Mouse (Mus musculus): Measurements from ENCODE around the gene Rtn4rl1. TPM values are rescaled to one million over a fixed set of nuclear protein-coding genes. Genes with fewer than 3 reads are reported as not detected.

Rtn4rl1 gene
- polyA plus RNA-seq, 1 experiment from 2014 or later, result 12.4 TPM

DNA sequence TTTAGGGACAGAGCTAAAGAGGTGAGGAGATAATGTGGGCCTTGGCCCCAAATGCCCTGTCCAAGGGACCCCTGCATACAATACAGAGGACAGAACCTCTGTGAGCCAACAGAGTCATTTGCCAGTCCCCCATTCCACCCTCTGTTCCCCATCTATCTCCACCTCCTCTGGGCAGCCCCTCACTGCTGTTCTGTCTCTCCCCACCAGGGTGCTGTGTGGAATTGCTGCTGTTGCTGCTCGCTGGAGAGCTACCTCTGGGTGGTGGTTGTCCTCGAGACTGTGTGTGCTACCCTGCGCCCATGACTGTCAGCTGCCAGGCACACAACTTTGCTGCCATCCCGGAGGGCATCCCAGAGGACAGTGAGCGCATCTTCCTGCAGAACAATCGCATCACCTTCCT is 71.0 kb downstream of the Rtn4rl1 start:
- H3K4me2 ChIP-seq (ENCODE audit: low read depth, low read length), result no peak overlapping the region
- no peak overlapping the region for H3K27ac ChIP-seq (ENCODE audit: low read length)
- H3K4me1 ChIP-seq (ENCODE audit: control insufficient read depth, insufficient read depth, low read length), result peaks cover 35% of the 10 kb centered on the region
- ATAC-seq (replicated peaks; ENCODE audit: extremely low read depth, insufficient read depth, low FRiP score), result no peak
- 76% methylated on average over 6 of the region's 6 CpGs for WGBS
- no peak overlapping the region for H3K4me3 ChIP-seq (ENCODE audit: low read length)
- no peaks in the 10 kb centered on the region for H3K9me3 ChIP-seq (replicated peaks; ENCODE audit: control insufficient read depth, low read length)
- no peaks in the 10 kb centered on the region for H3K27me3 ChIP-seq (ENCODE audit: control insufficient read depth, insufficient read depth, low read length)
- no peak overlapping the region for H3K9ac ChIP-seq (ENCODE audit: low read length)
- H3K36me3 ChIP-seq (ENCODE audit: control insufficient read depth, insufficient read depth), result no peaks in the 10 kb centered on the region

DNA sequence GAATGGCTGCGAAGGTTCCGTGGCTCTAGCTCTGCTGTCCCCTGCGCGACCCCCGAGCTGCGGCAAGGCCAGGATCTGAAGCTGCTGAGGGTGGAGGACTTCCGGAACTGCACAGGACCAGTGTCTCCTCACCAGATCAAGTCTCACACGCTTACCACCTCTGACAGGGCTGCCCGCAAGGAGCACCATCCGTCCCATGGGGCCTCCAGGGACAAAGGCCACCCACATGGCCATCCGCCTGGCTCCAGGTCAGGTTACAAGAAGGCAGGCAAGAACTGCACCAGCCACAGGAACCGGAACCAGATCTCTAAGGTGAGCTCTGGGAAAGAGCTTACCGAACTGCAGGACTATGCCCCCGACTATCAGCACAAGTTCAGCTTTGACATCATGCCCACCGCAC is 72.0 kb downstream of the Rtn4rl1 start:
- no peaks in the 10 kb centered on the region for H3K27me3 ChIP-seq (ENCODE audit: control insufficient read depth, insufficient read depth, low read length)
- H3K4me2 ChIP-seq (ENCODE audit: low read depth, low read length), result no peak overlapping the region
- H3K27ac ChIP-seq (ENCODE audit: low read length), result no peak overlapping the region
- no peaks in the 10 kb centered on the region for H3K36me3 ChIP-seq (ENCODE audit: control insufficient read depth, insufficient read depth)
- 64% methylated on average over 15 of the region's 15 CpGs for WGBS
- no peak for ATAC-seq (replicated peaks; ENCODE audit: extremely low read depth, insufficient read depth, low FRiP score)
- no peaks in the 10 kb centered on the region for H3K9me3 ChIP-seq (replicated peaks; ENCODE audit: control insufficient read depth, low read length)
- peaks cover 30% of the 10 kb centered on the region for H3K4me1 ChIP-seq (ENCODE audit: control insufficient read depth, insufficient read depth, low read length)
- no peak overlapping the region for H3K9ac ChIP-seq (ENCODE audit: low read length)
- no peak overlapping the region for H3K4me3 ChIP-seq (ENCODE audit: low read length)

DNA sequence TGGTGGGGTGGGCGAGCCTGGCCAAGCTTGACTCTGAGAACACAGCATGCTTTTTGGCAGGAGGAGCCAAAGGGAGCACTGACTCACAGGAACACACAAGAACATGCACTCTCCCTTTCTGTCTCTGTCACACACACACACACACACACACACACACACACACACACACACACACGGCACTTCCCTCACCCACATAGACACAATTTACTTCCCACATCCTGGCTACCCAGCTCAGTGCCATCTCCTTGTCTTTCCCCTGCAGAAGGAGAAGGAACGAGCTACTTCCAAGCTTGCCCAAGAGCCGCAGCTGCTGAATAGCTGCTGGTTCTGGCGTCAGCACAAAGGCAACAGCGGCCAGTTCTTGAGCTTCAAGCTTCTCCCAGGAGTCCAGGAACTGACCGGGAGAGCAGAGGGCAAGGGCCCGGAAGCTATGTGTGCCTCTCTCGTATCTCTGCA is 74.3 kb downstream of the Rtn4rl1 start:
- Histone ChIP-seq H3K27ac (ENCODE audit: low read length) (peak overlapping the region; percentile 17), H3K36me3 (ENCODE audit: control insufficient read depth, insufficient read depth) (no peaks in the 10 kb centered on the region), H3K4me3 (ENCODE audit: low read length) (no peak overlapping the region), H3K9ac (ENCODE audit: low read length) (peak overlapping the region; percentile 47; the same call in 1 of the 2 replicates), H3K4me2 (ENCODE audit: low read depth, low read length) (no peak overlapping the region), H3K4me1 (ENCODE audit: control insufficient read depth, insufficient read depth, low read length) (peaks cover 29% of the 10 kb centered on the region), H3K9me3 (replicated peaks; ENCODE audit: control insufficient read depth, low read length) (no peaks in the 10 kb centered on the region), H3K27me3 (ENCODE audit: control insufficient read depth, insufficient read depth, low read length) (no peaks in the 10 kb centered on the region)
- ATAC-seq (replicated peaks; ENCODE audit: extremely low read depth, insufficient read depth, low FRiP score), result no peak
- WGBS, result 31% methylated on average over 9 of the region's 9 CpGs

DNA sequence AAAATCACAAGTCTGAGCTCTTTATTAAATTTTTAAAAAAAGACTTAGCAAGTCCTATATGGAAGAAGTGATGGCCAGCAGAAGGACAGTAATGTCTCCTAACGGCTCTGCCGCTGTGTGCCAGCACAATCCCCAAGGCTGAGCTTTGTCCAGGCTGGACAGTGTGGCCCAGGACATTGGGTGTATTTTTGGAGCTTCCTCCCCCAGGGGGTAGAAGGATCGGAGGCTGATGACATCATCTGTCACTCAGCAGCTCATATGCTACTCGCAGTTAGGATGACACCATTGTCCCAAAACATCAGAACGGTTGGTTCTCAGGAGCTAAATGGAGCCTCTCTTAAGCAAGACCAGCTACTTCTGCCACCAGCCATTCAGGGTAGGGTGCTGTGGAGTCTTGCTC is 74.9 kb downstream of the Rtn4rl1 start:
- Histone ChIP-seq H3K4me2 (ENCODE audit: low read depth, low read length) (no peak overlapping the region), H3K27ac (ENCODE audit: low read length) (peak overlapping the region; percentile 17)
- 0 out of 2 replicates have a peak, but pooled peaks have one; percentile 29 for ATAC-seq (replicated peaks; ENCODE audit: extremely low read depth, insufficient read depth, low FRiP score)

DNA sequence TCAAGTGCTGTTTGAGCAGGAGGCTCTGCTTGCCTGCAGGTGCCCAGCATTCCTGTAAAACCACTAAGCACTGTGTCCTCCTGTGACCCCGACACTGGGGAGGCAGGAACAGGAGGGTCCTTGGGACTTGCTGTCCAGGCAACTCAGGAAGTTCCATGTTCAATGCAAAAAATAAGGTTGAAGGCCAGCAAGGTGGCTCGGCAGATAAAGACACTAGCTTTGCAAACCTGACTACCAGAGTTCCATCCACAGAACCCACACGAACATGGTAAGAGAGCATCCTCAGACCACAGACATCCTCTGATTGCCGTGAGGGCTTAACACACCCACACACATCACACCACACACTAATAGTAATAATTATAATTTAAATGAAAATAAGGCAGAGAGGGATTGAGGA is 75.6 kb downstream of the Rtn4rl1 start:
- Histone ChIP-seq H3K4me1 (ENCODE audit: control insufficient read depth, insufficient read depth, low read length) (peaks cover 32% of the 10 kb centered on the region), H3K4me3 (ENCODE audit: low read length) (no peak overlapping the region), H3K9me3 (replicated peaks; ENCODE audit: control insufficient read depth, low read length) (no peaks in the 10 kb centered on the region), H3K9ac (ENCODE audit: low read length) (no peak overlapping the region), H3K4me2 (ENCODE audit: low read depth, low read length) (no peak overlapping the region), H3K36me3 (ENCODE audit: control insufficient read depth, insufficient read depth) (no peaks in the 10 kb centered on the region), H3K27me3 (ENCODE audit: control insufficient read depth, insufficient read depth, low read length) (no peaks in the 10 kb centered on the region), H3K27ac (ENCODE audit: low read length) (no peak overlapping the region)
- ATAC-seq (replicated peaks; ENCODE audit: extremely low read depth, insufficient read depth, low FRiP score), result no peak
- 62% methylated on average over 4 of the region's 4 CpGs for WGBS

More for the DNA sequence above, 74.9 kb downstream of the Rtn4rl1 start:
- Histone ChIP-seq H3K9ac (ENCODE audit: low read length) (0 out of 2 replicates have a peak overlapping the region, but pooled peaks have one; percentile 0), H3K36me3 (ENCODE audit: control insufficient read depth, insufficient read depth) (no peaks in the 10 kb centered on the region), H3K4me3 (ENCODE audit: low read length) (no peak overlapping the region), H3K4me1 (ENCODE audit: control insufficient read depth, insufficient read depth, low read length) (peaks cover 31% of the 10 kb centered on the region), H3K27me3 (ENCODE audit: control insufficient read depth, insufficient read depth, low read length) (no peaks in the 10 kb centered on the region), H3K9me3 (replicated peaks; ENCODE audit: control insufficient read depth, low read length) (no peaks in the 10 kb centered on the region)
- 28% methylated on average over 5 of the region's 5 CpGs for WGBS

DNA sequence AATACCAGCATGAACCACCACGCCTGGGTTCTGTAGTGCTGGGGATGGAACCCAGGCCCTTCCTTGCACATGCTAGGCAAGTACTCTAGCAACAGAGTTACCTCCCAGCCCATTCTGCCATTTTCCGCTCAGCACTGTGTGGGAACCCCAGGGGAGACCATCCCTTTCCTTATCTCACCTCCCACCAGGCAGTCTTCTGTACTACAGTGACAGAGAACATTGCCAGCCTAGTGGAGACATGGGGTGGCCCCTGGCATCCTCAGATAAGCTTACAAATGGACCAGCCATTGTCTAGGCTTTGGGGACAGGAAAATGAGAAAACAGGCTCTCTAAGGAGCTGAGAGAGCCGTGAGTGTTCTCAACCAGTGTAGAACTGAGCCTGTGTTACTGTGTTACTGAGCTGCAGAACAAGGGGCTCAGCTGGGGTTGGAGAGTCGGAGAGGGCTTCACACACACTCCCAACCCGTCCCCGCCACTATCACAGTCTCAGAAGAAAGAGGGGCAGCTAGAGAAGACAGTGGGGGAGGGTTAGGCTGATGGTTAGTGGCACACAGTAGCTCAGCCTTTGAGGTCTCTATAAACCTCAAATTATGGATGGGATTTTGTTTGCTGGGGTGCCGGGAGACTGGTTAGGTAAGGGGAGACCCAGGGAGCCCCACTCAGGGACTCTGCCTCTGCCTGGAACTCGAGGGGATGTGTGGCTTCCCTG is 76.8 kb downstream of the Rtn4rl1 start:
- WGBS, result 69% methylated on average over 8 of the region's 8 CpGs
- peaks cover 44% of the 10 kb centered on the region for H3K4me1 ChIP-seq (ENCODE audit: control insufficient read depth, insufficient read depth, low read length)
- peak overlapping the region; percentile 22; the same call in 1 of the 2 replicates for H3K27ac ChIP-seq (ENCODE audit: low read length)

DNA sequence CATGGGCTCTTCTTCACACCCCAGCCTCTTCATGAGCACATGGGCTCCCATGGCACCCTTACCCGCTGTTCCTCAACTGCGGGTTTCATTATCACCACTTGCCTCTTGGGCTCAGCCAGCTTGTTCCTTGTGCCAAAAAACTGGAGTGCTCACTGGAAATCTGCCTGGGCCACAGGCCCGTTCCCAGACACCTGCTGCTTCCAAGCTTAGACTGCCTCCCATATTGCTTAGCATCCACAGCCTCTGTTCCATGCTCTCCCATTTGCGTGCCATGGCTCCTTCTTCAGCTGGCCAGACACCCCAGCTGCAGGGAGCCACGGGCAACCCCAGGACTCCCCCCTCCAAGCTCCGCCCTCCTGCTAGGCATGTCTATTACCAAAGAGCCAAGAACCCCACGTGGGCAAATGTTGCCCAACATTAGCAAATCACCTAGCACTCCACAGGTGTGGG is 77.4 kb downstream of the Rtn4rl1 start:
- Histone ChIP-seq H3K4me2 (ENCODE audit: low read depth, low read length) (no peak overlapping the region), H3K4me1 (ENCODE audit: control insufficient read depth, insufficient read depth, low read length) (peaks cover 46% of the 10 kb centered on the region), H3K27ac (ENCODE audit: low read length) (peak overlapping the region; percentile 22; the same call in 1 of the 2 replicates), H3K9me3 (replicated peaks; ENCODE audit: control insufficient read depth, low read length) (no peaks in the 10 kb centered on the region), H3K27me3 (ENCODE audit: control insufficient read depth, insufficient read depth, low read length) (no peaks in the 10 kb centered on the region), H3K9ac (ENCODE audit: low read length) (no peak overlapping the region), H3K36me3 (ENCODE audit: control insufficient read depth, insufficient read depth) (no peaks in the 10 kb centered on the region), H3K4me3 (ENCODE audit: low read length) (no peak overlapping the region)
- WGBS, result 49% methylated on average over 7 of the region's 7 CpGs
- no peak for ATAC-seq (replicated peaks; ENCODE audit: extremely low read depth, insufficient read depth, low FRiP score)

More for the DNA sequence above, 76.8 kb downstream of the Rtn4rl1 start:
- H3K36me3 ChIP-seq (ENCODE audit: control insufficient read depth, insufficient read depth), result no peaks in the 10 kb centered on the region
- no peak overlapping the region for H3K4me2 ChIP-seq (ENCODE audit: low read depth, low read length)
- H3K9ac ChIP-seq (ENCODE audit: low read length), result no peak overlapping the region
- H3K4me3 ChIP-seq (ENCODE audit: low read length), result no peak overlapping the region
- H3K9me3 ChIP-seq (replicated peaks; ENCODE audit: control insufficient read depth, low read length), result no peaks in the 10 kb centered on the region
- no peaks in the 10 kb centered on the region for H3K27me3 ChIP-seq (ENCODE audit: control insufficient read depth, insufficient read depth, low read length)
- no peak for ATAC-seq (replicated peaks; ENCODE audit: extremely low read depth, insufficient read depth, low FRiP score)

DNA sequence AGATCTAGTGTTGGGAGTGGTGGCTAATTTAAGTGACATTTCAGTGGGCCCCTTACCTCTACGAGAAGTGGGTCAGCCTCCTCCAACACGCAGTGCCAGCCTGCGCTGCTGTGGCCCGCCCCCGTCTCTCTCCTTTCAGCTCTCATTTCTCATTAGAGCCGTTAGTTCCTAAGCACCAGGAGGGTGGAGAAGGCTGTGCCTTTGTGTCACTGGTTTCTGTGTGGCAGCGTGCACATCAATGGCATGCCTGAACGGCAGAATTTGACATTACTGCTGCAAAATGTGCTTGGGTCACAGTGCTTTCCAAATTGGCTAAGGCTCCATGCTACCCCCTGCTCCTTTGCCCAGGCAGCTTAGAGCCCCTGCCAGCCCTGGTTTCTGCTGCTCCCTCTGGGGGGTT is 79.9 kb downstream of the Rtn4rl1 start:
- Histone ChIP-seq H3K27ac (ENCODE audit: low read length) (no peak overlapping the region), H3K4me3 (ENCODE audit: low read length) (no peak overlapping the region), H3K36me3 (ENCODE audit: control insufficient read depth, insufficient read depth) (no peaks in the 10 kb centered on the region), H3K9me3 (replicated peaks; ENCODE audit: control insufficient read depth, low read length) (no peaks in the 10 kb centered on the region), H3K9ac (ENCODE audit: low read length) (no peak overlapping the region), H3K4me2 (ENCODE audit: low read depth, low read length) (no peak overlapping the region), H3K4me1 (ENCODE audit: control insufficient read depth, insufficient read depth, low read length) (peaks cover 34% of the 10 kb centered on the region), H3K27me3 (ENCODE audit: control insufficient read depth, insufficient read depth, low read length) (no peaks in the 10 kb centered on the region)
- no peak for ATAC-seq (replicated peaks; ENCODE audit: extremely low read depth, insufficient read depth, low FRiP score)
- 31% methylated on average over 8 of the region's 8 CpGs for WGBS

DNA sequence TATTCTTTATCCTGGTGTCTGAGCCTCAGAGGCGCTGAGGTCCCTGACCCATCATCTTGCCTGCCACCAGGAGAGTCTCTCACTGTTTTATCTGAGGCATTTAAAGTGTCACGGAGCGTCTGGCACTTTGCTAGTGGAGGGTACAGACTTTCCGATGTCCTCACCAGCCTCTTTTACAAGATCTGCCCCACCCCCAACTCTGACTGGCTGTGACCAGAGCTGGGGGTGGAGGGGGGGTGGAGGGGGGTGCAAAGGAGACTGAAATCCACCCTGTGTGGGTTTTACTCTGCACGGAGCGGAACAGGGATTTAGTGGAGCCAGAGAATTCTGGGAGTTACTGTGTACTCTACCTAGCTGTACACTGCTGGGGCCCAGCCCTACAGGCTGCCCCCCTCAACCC is 81.5 kb downstream of the Rtn4rl1 start:
- 21% methylated on average over 6 of the region's 6 CpGs for WGBS
- Histone ChIP-seq H3K36me3 (ENCODE audit: control insufficient read depth, insufficient read depth) (no peaks in the 10 kb centered on the region), H3K4me1 (ENCODE audit: control insufficient read depth, insufficient read depth, low read length) (peaks cover 42% of the 10 kb centered on the region), H3K4me2 (ENCODE audit: low read depth, low read length) (peak overlapping the region; percentile 38), H3K9me3 (replicated peaks; ENCODE audit: control insufficient read depth, low read length) (no peaks in the 10 kb centered on the region), H3K4me3 (ENCODE audit: low read length) (no peak overlapping the region), H3K9ac (ENCODE audit: low read length) (peak overlapping the region; percentile 56), H3K27ac (ENCODE audit: low read length) (peak overlapping the region; percentile 76), H3K27me3 (ENCODE audit: control insufficient read depth, insufficient read depth, low read length) (no peaks in the 10 kb centered on the region)
- ATAC-seq (replicated peaks; ENCODE audit: extremely low read depth, insufficient read depth, low FRiP score), result peak; percentile 71

All from heart, embryonic 16.5 days (tissue).